ENCODE assay signal across 8 mouse cellular contexts in the genomic region with DNA sequence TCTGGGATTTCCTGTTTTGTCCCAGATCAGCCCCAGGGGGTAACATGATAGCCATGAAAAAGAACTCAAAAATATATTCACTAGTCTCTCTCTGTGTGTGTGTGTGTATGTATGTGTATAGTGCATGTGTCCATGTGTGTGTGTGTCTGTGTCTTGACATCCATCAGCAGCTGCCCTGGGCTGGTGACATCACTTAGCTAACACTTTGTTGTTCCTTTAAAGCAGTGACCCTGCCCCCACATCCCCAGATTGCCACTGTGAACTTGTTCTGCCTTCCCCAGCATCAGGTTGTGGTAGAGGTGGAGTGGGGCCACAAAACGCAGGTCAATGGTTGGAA. TPM values are rescaled to one million over a fixed set of nuclear protein-coding genes. Genes with fewer than 3 reads are reported as not detected.
DNase-seq lines count a peak whose midpoint lies in the region; ATAC-seq and TF ChIP-seq lines count a peak whose summit lies in the region.

No protein-coding gene starts in this region.

- TF ChIP-seq EP300 in heart, postnatal 0 days (IDR thresholded peaks at IDR 0.05; ENCODE audit: low read depth): no peak

- 67% methylated on average over 1 of the region's 1 CpGs for WGBS in heart, postnatal 0 days
- 10% methylated on average over 1 of the region's 1 CpGs for WGBS in embryonic facial prominence, embryonic 13.5 days
- WGBS in hindbrain, embryonic 11.5 days: 40% methylated on average over 1 of the region's 1 CpGs
- 71% methylated on average over 1 of the region's 1 CpGs for WGBS in midbrain, embryonic 12.5 days

- H3K4me3 ChIP-seq in heart, postnatal 0 days (ENCODE audit: low read depth, low read length): no peak overlapping the region
- H3K4me3 ChIP-seq in embryonic facial prominence, embryonic 13.5 days: no peak overlapping the region
- H3K4me3 ChIP-seq in hindbrain, embryonic 11.5 days (ENCODE audit: low read depth, low read length): no peak overlapping the region
- no peak overlapping the region for H3K4me3 ChIP-seq in midbrain, embryonic 12.5 days

- no peak overlapping the region for H3K9ac ChIP-seq in heart, postnatal 0 days (replicated peaks; ENCODE audit: low read depth, low read length)
- H3K9ac ChIP-seq in embryonic facial prominence, embryonic 13.5 days: no peak overlapping the region; the same call in 1 of the 2 replicates
- no peak overlapping the region; the same call in 1 of the 2 replicates for H3K9ac ChIP-seq in hindbrain, embryonic 11.5 days (ENCODE audit: low read depth, low read length)
- H3K9ac ChIP-seq in midbrain, embryonic 12.5 days (replicated peaks): no peak overlapping the region

- TF ChIP-seq CTCF in heart, postnatal 0 days (IDR thresholded peaks at IDR 0.05; ENCODE audit: low read depth): no peak

- DNase-seq in heart, postnatal 0 days (ENCODE audit: low spot score): no peak
- no peak for DNase-seq in heart, adult 11 months
- DNase-seq in hindbrain, embryonic 11.5 days (ENCODE audit: low spot score): no peak
- DNase-seq in cerebellum, adult 11-12 months: no peak
- DNase-seq in urinary bladder, adult 18-20 months (ENCODE audit: low spot score in 2 of 2): no peak
- DNase-seq in left cerebral cortex, adult 11 months (ENCODE audit: low spot score): no peak

- H3K4me2 ChIP-seq in heart, postnatal 0 days (ENCODE audit: low read depth, low read length): peak overlapping the region; percentile 53; the same call in 1 of the 2 replicates
- peak overlapping the region; percentile 56 for H3K4me2 ChIP-seq in embryonic facial prominence, embryonic 13.5 days
- no peak overlapping the region for H3K4me2 ChIP-seq in hindbrain, embryonic 11.5 days (replicated peaks; ENCODE audit: low read depth, low read length)
- no peak overlapping the region for H3K4me2 ChIP-seq in midbrain, embryonic 12.5 days (replicated peaks)

- peak overlapping the region; percentile 51; the same call in 1 of the 2 replicates for H3K27ac ChIP-seq in heart, postnatal 0 days (ENCODE audit: low read depth)
- H3K27ac ChIP-seq in embryonic facial prominence, embryonic 13.5 days: peak overlapping the region; percentile 88
- no peak overlapping the region for H3K27ac ChIP-seq in hindbrain, embryonic 11.5 days (ENCODE audit: low read depth, low read length)
- 0 out of 2 replicates have a peak overlapping the region, but pooled peaks have one; percentile 49 for H3K27ac ChIP-seq in midbrain, embryonic 12.5 days (replicated peaks)

- H3K9me3 ChIP-seq in heart, postnatal 0 days (replicated peaks; ENCODE audit: control insufficient read depth, low read length): no peaks in the 10 kb centered on the region
- H3K9me3 ChIP-seq in embryonic facial prominence, embryonic 13.5 days: no peaks in the 10 kb centered on the region
- H3K9me3 ChIP-seq in hindbrain, embryonic 11.5 days (ENCODE audit: control insufficient read depth, low read length): no peaks in the 10 kb centered on the region
- no peaks in the 10 kb centered on the region for H3K9me3 ChIP-seq in midbrain, embryonic 12.5 days

- no peaks in the 10 kb centered on the region for H3K36me3 ChIP-seq in heart, postnatal 0 days (replicated peaks; ENCODE audit: control insufficient read depth, insufficient read depth, low read length)
- H3K36me3 ChIP-seq in embryonic facial prominence, embryonic 13.5 days: no peaks in the 10 kb centered on the region
- no peaks in the 10 kb centered on the region for H3K36me3 ChIP-seq in hindbrain, embryonic 11.5 days (ENCODE audit: control insufficient read depth, insufficient read depth, low read length)
- no peaks in the 10 kb centered on the region for H3K36me3 ChIP-seq in midbrain, embryonic 12.5 days

- H3K27me3 ChIP-seq in heart, postnatal 0 days (ENCODE audit: control insufficient read depth, insufficient read depth, low read length): peaks cover 7% of the 10 kb centered on the region; the same call in 1 of the 2 replicates
- peaks cover 25% of the 10 kb centered on the region for H3K27me3 ChIP-seq in embryonic facial prominence, embryonic 13.5 days
- H3K27me3 ChIP-seq in hindbrain, embryonic 11.5 days (ENCODE audit: control insufficient read depth, insufficient read depth, low read length): peaks cover 2% of the 10 kb centered on the region; the same call in 1 of the 2 replicates
- H3K27me3 ChIP-seq in midbrain, embryonic 12.5 days: peaks cover 70% of the 10 kb centered on the region

- ATAC-seq in heart, postnatal 0 days (ENCODE audit: insufficient read depth, low read depth): peak; percentile 1; the same call in 1 of the 2 replicates
- no peak for ATAC-seq in embryonic facial prominence, embryonic 13.5 days (ENCODE audit: insufficient number of reproducible peaks, insufficient read depth, low FRiP score, low TSS enrichment, low read depth)
- peak; percentile 39; the same call in 1 of the 2 replicates for ATAC-seq in hindbrain, embryonic 11.5 days (ENCODE audit: low FRiP score)
- 0 out of 2 replicates have a peak, but pooled peaks have one; percentile 5 for ATAC-seq in midbrain, embryonic 12.5 days (ENCODE audit: low FRiP score, low read depth)

- H3K4me1 ChIP-seq in heart, postnatal 0 days (ENCODE audit: control insufficient read depth, insufficient read depth): peaks cover 9% of the 10 kb centered on the region
- peaks cover 54% of the 10 kb centered on the region for H3K4me1 ChIP-seq in embryonic facial prominence, embryonic 13.5 days
- H3K4me1 ChIP-seq in hindbrain, embryonic 11.5 days (replicated peaks; ENCODE audit: control insufficient read depth, insufficient read depth, low read length): peaks cover 8% of the 10 kb centered on the region; the same call in 1 of the 2 replicates
- peaks cover 25% of the 10 kb centered on the region for H3K4me1 ChIP-seq in midbrain, embryonic 12.5 days

RNA-seq across cellular contexts. Expression of a gene that starts 33.9 kb away (rescaled TPM):
- total RNA-seq in heart, postnatal 0 days (2014; rRNA removed; ENCODE audit: low replicate concordance): 15.9 and 21.6 TPM in 2 replicates
- polyA plus RNA-seq in heart, postnatal 0 days (2015; fragmentation: Nextera tagmentation; extraction: Ambion mirVana): 14.7 and 15.6 TPM in 2 replicates
- polyA plus RNA-seq in embryonic facial prominence, embryonic 13.5 days (2015; fragmentation: Nextera tagmentation; extraction: Ambion mirVana): 27.9 and 28.6 TPM in 2 replicates
- polyA plus RNA-seq in hindbrain, embryonic 11.5 days (2014; fragmentation: Nextera tagmentation; extraction: Ambion mirVana): 23.4 and 32.1 TPM in 2 replicates
- 19.6 and 26.4 TPM in 2 replicates for polyA plus RNA-seq in midbrain, embryonic 12.5 days (2016; fragmentation: Nextera tagmentation; extraction: Ambion mirVana)

Comparison
In these comparisons a context has a peak if more than half of its experiments do, and no peak if none do; other contexts are left out.
1. H3K4me2 ChIP-seq: peak in heart, postnatal 0 days (single experiment) and embryonic facial prominence, embryonic 13.5 days (single experiment); none in hindbrain, embryonic 11.5 days (single experiment) and midbrain, embryonic 12.5 days (single experiment).